Comparison of ENCODE assay signal across 9 mouse cellular contexts in the genomic region with DNA sequence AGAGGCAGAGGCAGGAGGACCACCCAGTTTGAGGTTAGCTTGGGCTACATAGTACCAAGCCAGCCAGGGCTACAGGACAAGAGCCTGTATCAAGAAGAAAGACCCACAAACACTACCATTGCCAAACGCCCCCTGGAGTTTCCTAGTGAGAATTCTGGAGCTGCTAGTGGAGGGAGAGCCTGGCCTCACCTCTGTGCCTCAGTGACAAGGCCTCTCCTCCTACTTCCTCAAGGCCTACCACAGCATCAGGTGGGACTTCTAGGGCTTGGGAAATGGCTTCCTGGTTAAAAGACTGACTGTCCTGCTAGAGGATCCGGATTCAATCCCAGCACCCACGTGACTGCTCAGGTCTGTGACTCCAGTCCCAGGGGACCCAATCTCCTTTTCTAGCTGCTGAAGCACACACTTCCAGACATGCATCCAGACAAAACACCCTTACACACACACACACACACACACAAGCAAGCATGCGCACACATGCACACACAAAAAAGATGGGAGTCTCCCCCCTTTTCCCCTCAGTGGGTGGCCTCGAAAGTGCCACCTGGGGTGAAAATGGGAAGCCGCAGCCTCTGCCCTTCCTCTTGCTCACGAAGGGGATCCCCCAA. TPM values are rescaled to one million over a fixed set of nuclear protein-coding genes. Genes with fewer than 3 reads are reported as not detected.
DNase-seq lines count a peak whose midpoint lies in the region.
"Had no signal": no experiment of that assay in that cellular context is flagged by ENCODE, and none has a peak within 500 bp of the region (broad histone marks: within the 10 kb centered on the region; RNA-seq: fewer than 3 reads in every experiment).

No protein-coding gene starts in this region.

- WGBS in heart, embryonic 10.5 days: 63% methylated on average over 7 of the region's 7 CpGs

- H3K27ac ChIP-seq in heart, embryonic 10.5 days: 0 out of 2 replicates have a peak overlapping the region, but pooled peaks have one; percentile 13
- H3K27ac ChIP-seq: embryonic facial prominence, embryonic 13.5 days had no signal

- H3K27me3 ChIP-seq in heart, embryonic 10.5 days (ENCODE audit: insufficient read depth, poor library complexity, severe bottlenecking): no peaks in the 10 kb centered on the region
- no peaks in the 10 kb centered on the region for H3K27me3 ChIP-seq in splenic B cell, adult 2 months (ENCODE audit: control insufficient read depth, insufficient read depth, low read length, poor library complexity, severe bottlenecking)
- H3K27me3 ChIP-seq: embryonic facial prominence, embryonic 13.5 days had no signal

- no peak for DNase-seq in heart, embryonic 10.5 days (ENCODE audit: low spot score)
- DNase-seq in heart, adult 8-10 months (ENCODE audit: low spot score): no peak
- peak; percentile 59 to 71 for DNase-seq in spleen, adult 18-20 months
- no peak for DNase-seq in spleen, adult 12 weeks (ENCODE audit: low spot score)
- peak; percentile 70 for DNase-seq in induced T-regulatory cell, adult 2 months (ENCODE audit: low read depth)
- DNase-seq in splenic B cell, adult 2 months (ENCODE audit: low read depth, low spot score): peak; percentile 81
- no peak for DNase-seq in urinary bladder, adult 18-20 months (ENCODE audit: low spot score in 2 of 2)
- no peak for DNase-seq in ovary, adult 18-20 months (ENCODE audit: low spot score)

- no peaks in the 10 kb centered on the region for H3K9me3 ChIP-seq in heart, embryonic 10.5 days
- H3K9me3 ChIP-seq: embryonic facial prominence, embryonic 13.5 days had no signal

- H3K4me1 ChIP-seq in heart, embryonic 10.5 days: peaks cover 29% of the 10 kb centered on the region

- H3K4me3 ChIP-seq in heart, embryonic 10.5 days: no peak overlapping the region
- H3K4me3 ChIP-seq: embryonic facial prominence, embryonic 13.5 days had no signal

- no peaks in the 10 kb centered on the region for H3K36me3 ChIP-seq in heart, embryonic 10.5 days
- no peaks in the 10 kb centered on the region for H3K36me3 ChIP-seq in splenic B cell, adult 2 months (ENCODE audit: control insufficient read depth, insufficient read depth, low read length, poor library complexity, severe bottlenecking)
- H3K36me3 ChIP-seq: embryonic facial prominence, embryonic 13.5 days had no signal

RNA-seq across cellular contexts. Expression of a gene that starts 6.3 kb away (rescaled TPM):
- 37.7 and 50.2 TPM in 2 replicates for polyA plus RNA-seq in heart, embryonic 10.5 days (2016; fragmentation: Nextera tagmentation; extraction: Ambion mirVana)
- 100 to 1,000 TPM; 123 to 159 (median 134) TPM for total RNA-seq in heart, adult 8-10 months (2022)

RNA-seq across cellular contexts. Expression of a gene that starts 27.5 kb away (rescaled TPM):
- 59.3 and 67.2 TPM in 2 replicates for polyA plus RNA-seq in heart, embryonic 10.5 days (2016; fragmentation: Nextera tagmentation; extraction: Ambion mirVana)
- total RNA-seq in heart, adult 8-10 months (2022): 10 to 100 TPM; 77.2 to 84.9 (median 80.6) TPM

RNA-seq across cellular contexts. Expression of a gene that starts 35.4 kb away (rescaled TPM):
- polyA plus RNA-seq in heart, embryonic 10.5 days (2016; fragmentation: Nextera tagmentation; extraction: Ambion mirVana): 4.2 and 5.7 TPM in 2 replicates
- 10 to 100 TPM; 35.5 to 60.3 (median 45.4) TPM for total RNA-seq in heart, adult 8-10 months (2022)

Comparison
In these comparisons a context has a peak if more than half of its experiments do, and no peak if none do; other contexts are left out.
1. DNase-seq: peak in spleen, adult 18-20 months (2 of 2), induced T-regulatory cell, adult 2 months (single experiment) and splenic B cell, adult 2 months (single experiment); none in heart, embryonic 10.5 days (single experiment), heart, adult 8-10 months (single experiment), spleen, adult 12 weeks (single experiment), urinary bladder, adult 18-20 months (0 of 2) and ovary, adult 18-20 months (single experiment).